In genomic region chr11:24084590-24084989, GRCm38 (mm10) we compare ENCODE assay signal across 16 mouse cellular contexts. TPM values are rescaled to one million over a fixed set of nuclear protein-coding genes. Genes with fewer than 3 reads are reported as not detected.
DNase-seq lines count a peak whose midpoint lies in the region; ATAC-seq and TF ChIP-seq lines count a peak whose summit lies in the region.
"Had no signal": no experiment of that assay in that cellular context is flagged by ENCODE, and none has a peak within 500 bp of the region (broad histone marks: within the 10 kb centered on the region; RNA-seq: fewer than 3 reads in every experiment).

No protein-coding gene starts in this region.

- H3K79me2 ChIP-seq in MEL (ENCODE audit: control insufficient read depth, insufficient read depth, low read length, poor library complexity), result peaks cover 93% of the 10 kb centered on the region

- no peak for TF ChIP-seq EP300 in MEL (IDR thresholded peaks at IDR 0.05; ENCODE audit: low read depth in 1 of 2, low read length in 2 of 2)

- peak overlapping the region; percentile 95 for H3K27ac ChIP-seq in layer of hippocampus, adult 2 months
- H3K27ac ChIP-seq in MEL (ENCODE audit: control insufficient read depth, low read depth, low read length), result peak overlapping the region; percentile 27
- H3K27ac ChIP-seq in forebrain, embryonic 12.5 days, result peak overlapping the region; percentile 73
- peak overlapping the region; percentile 72 for H3K27ac ChIP-seq in midbrain, embryonic 13.5 days

- TF ChIP-seq POLR2A in MEL (IDR thresholded peaks at IDR 0.05; ENCODE audit: control insufficient read depth in 1 of 2, insufficient read depth in 1 of 2, low read depth in 1 of 2, low read length in 2 of 2, poor library complexity in 1 of 2), result 0 out of 4 replicates have a peak, but pooled peaks of 1 of the 2 experiments have one; percentile 22

- no peak for ATAC-seq in forebrain, embryonic 12.5 days (ENCODE audit: low FRiP score)
- no peak for ATAC-seq in midbrain, embryonic 13.5 days

- no peaks in the 10 kb centered on the region for H3K27me3 ChIP-seq in MEL (ENCODE audit: control insufficient read depth in 1 of 2, insufficient read depth in 2 of 2, low read length in 2 of 2)
- no peaks in the 10 kb centered on the region for H3K27me3 ChIP-seq in forebrain, embryonic 12.5 days
- H3K27me3 ChIP-seq in midbrain, embryonic 13.5 days, result no peaks in the 10 kb centered on the region

- peak overlapping the region; percentile 45; the same call in 1 of the 2 replicates for H3K9ac ChIP-seq in MEL (ENCODE audit: control insufficient read depth, low read depth, low read length, poor library complexity, severe bottlenecking)
- H3K9ac ChIP-seq in forebrain, embryonic 12.5 days, result peak overlapping the region; percentile 47; the same call in 1 of the 2 replicates
- peak overlapping the region; percentile 61 for H3K9ac ChIP-seq in midbrain, embryonic 13.5 days (replicated peaks)

- WGBS in forebrain, embryonic 12.5 days, result 42% methylated on average over 4 of the region's 4 CpGs
- WGBS in midbrain, embryonic 13.5 days, result 52% methylated on average over 4 of the region's 4 CpGs

- TF ChIP-seq RAD21 in MEL (IDR thresholded peaks at IDR 0.05; ENCODE audit: low read depth, low read length), result no peak

- no peak for DNase-seq in layer of hippocampus, adult 2 months (ENCODE audit: low spot score in 2 of 2)
- DNase-seq in layer of hippocampus, postnatal 36 days, result no peak
- DNase-seq in MEL (ENCODE audit: low read depth, low spot score), result peak; percentile 38
- no peak for DNase-seq in c-Kit-positive CD71-positive TER-119-positive erythroid progenitor cells, embryonic 14.5 days (ENCODE audit: low spot score)
- no peak for DNase-seq in kidney, postnatal 36 days
- DNase-seq in heart, postnatal 36 days, result no peak
- DNase-seq: cerebellum, postnatal 14 days; kidney, postnatal 4 days had no signal

- no peaks in the 10 kb centered on the region for H3K9me3 ChIP-seq in MEL (replicated peaks; ENCODE audit: insufficient read depth, low read length)
- no peaks in the 10 kb centered on the region for H3K9me3 ChIP-seq in forebrain, embryonic 12.5 days
- H3K9me3 ChIP-seq in midbrain, embryonic 13.5 days, result no peaks in the 10 kb centered on the region

- intact Hi-C loops in heart, postnatal 36 days (cut with DNase I), result loop anchor here (10.0 kb wide), 1 partner anchor 320 kb away; no protein-coding TSS in a partner anchor

- H3K4me2 ChIP-seq in forebrain, embryonic 12.5 days, result peak overlapping the region; percentile 47
- peak overlapping the region; percentile 47 for H3K4me2 ChIP-seq in midbrain, embryonic 13.5 days (replicated peaks)

- peaks cover 9 to 18% of the 10 kb centered on the region in 2 experiments for H3K4me1 ChIP-seq in MEL (ENCODE audit: control insufficient read depth in 1 of 2, insufficient read depth in 2 of 2, low read length in 2 of 2)
- peaks cover 74% of the 10 kb centered on the region for H3K4me1 ChIP-seq in forebrain, embryonic 12.5 days
- H3K4me1 ChIP-seq in midbrain, embryonic 13.5 days (replicated peaks), result peaks cover 78% of the 10 kb centered on the region

- peaks cover 43 to 59% of the 10 kb centered on the region in 2 experiments for H3K36me3 ChIP-seq in MEL (ENCODE audit: control insufficient read depth in 1 of 2, insufficient read depth in 2 of 2, low read length in 2 of 2)
- H3K36me3 ChIP-seq in forebrain, embryonic 12.5 days (replicated peaks), result peaks cover 44% of the 10 kb centered on the region
- H3K36me3 ChIP-seq in midbrain, embryonic 13.5 days, result peaks cover 35% of the 10 kb centered on the region

- H3K4me3 ChIP-seq in layer of hippocampus, adult 2 months, result peak overlapping the region; percentile 79
- peak overlapping the region in 1 of 2 experiments; percentile 10; a peak in 2 of 4 replicates for H3K4me3 ChIP-seq in MEL (ENCODE audit: control insufficient read depth in 1 of 2, insufficient read depth in 1 of 2, low read depth in 2 of 2, low read length in 2 of 2)
- peak overlapping the region; percentile 24 for H3K4me3 ChIP-seq in forebrain, embryonic 12.5 days (replicated peaks)
- peak overlapping the region; percentile 25 for H3K4me3 ChIP-seq in midbrain, embryonic 13.5 days (replicated peaks)
- H3K4me3 ChIP-seq: erythroblast, embryonic 14.5 days had no signal

- TF ChIP-seq CTCF in layer of hippocampus, adult 2 months (conservative IDR thresholded peaks at IDR 0.05), result no peak
- no peak for TF ChIP-seq CTCF in MEL (IDR thresholded peaks at IDR 0.05 in 2 of 3, conservative IDR thresholded peaks at IDR 0.05 in 1 of 3; ENCODE audit: control insufficient read depth in 1 of 3, insufficient read depth in 1 of 3, low read depth in 2 of 3, low read length in 3 of 3, poor library complexity in 1 of 3, severe bottlenecking in 1 of 3)

TF ChIP-seq in MEL, 35 proteins besides CTCF, POLR2A, EP300 and RAD21:
- TF ChIP-seq ZC3H11A (IDR thresholded peaks at IDR 0.05; ENCODE audit: low read depth, low read length) (no peak), MAX (IDR thresholded peaks at IDR 0.05; ENCODE audit: low read length) (no peak), USF2 (IDR thresholded peaks at IDR 0.05; ENCODE audit: borderline replicate concordance in 1 of 2, insufficient read depth in 1 of 2, low read depth in 1 of 2, low read length in 2 of 2) (no peak), ZKSCAN1 (IDR thresholded peaks at IDR 0.05; ENCODE audit: low read depth, low read length) (no peak), MAFK (IDR thresholded peaks at IDR 0.05; ENCODE audit: borderline replicate concordance, low read depth, low read length) (no peak), USF1 (IDR thresholded peaks at IDR 0.05; ENCODE audit: low read depth, low read length) (no peak), MEF2A (IDR thresholded peaks at IDR 0.05; ENCODE audit: extremely low read depth, insufficient replicate concordance, low read depth, low read length, poor library complexity, severe bottlenecking) (no peak), POLR2AphosphoS5 (IDR thresholded peaks at IDR 0.05; ENCODE audit: borderline replicate concordance, low read depth, low read length) (no peak), GABPA (IDR thresholded peaks at IDR 0.05; ENCODE audit: low read depth, low read length) (no peak), ELF1 (IDR thresholded peaks at IDR 0.05; ENCODE audit: low read depth, low read length) (no peak), MAZ (IDR thresholded peaks at IDR 0.05; ENCODE audit: low read depth, low read length) (no peak), TCF12 (IDR thresholded peaks at IDR 0.05; ENCODE audit: low read depth, low read length) (no peak), BHLHE40 (IDR thresholded peaks at IDR 0.05; ENCODE audit: borderline replicate concordance, low read depth, low read length) (no peak), UBTF (IDR thresholded peaks at IDR 0.05; ENCODE audit: borderline replicate concordance, insufficient read depth, low read depth, low read length) (no peak), NELFE (IDR thresholded peaks at IDR 0.05; ENCODE audit: low read depth, low read length) (no peak), KAT2A (conservative IDR thresholded peaks at IDR 0.05; ENCODE audit: low read depth, low read length) (no peak), JUND (IDR thresholded peaks at IDR 0.05; ENCODE audit: low read depth, low read length) (no peak)
TF ChIP-seq in MEL: peak in this region for 0.

RNA-seq across cellular contexts. Expression of gene Bcl11a, which starts 6.7 kb away (rescaled TPM):
- total RNA-seq in layer of hippocampus, adult 2 months (2021), result 100 to 1,000 TPM; 117 to 121 TPM
- 100 to 1,000 TPM; 112 to 113 TPM for total RNA-seq in layer of hippocampus, postnatal 36 days (2021)
- total RNA-seq in MEL (2012; rRNA removed), result 37.0 and 43.8 TPM in 2 replicates
- 100 to 1,000 TPM in 1 of 2 experiments, 10 to 100 TPM in 1; 83.8 to 112 TPM for polyA plus RNA-seq in MEL (2012; ENCODE audit: insufficient read depth in 1 of 2, insufficient read length in 2 of 2, low read depth in 1 of 2, low replicate concordance in 2 of 2, missing spikeins in 1 of 2)
- polyA plus RNA-seq in forebrain, embryonic 12.5 days (2016; fragmentation: Nextera tagmentation; extraction: Ambion mirVana), result 129 and 130 TPM in 2 replicates
- 97.6 and 102 TPM in 2 replicates for polyA plus RNA-seq in midbrain, embryonic 13.5 days (2015; fragmentation: Nextera tagmentation; extraction: Ambion mirVana)
- total RNA-seq in heart, postnatal 36 days (2021), result 1 to 10 TPM; 4.5 to 5.0 TPM
- polyA plus RNA-seq: C2C12 had no signal

RNA-seq across cellular contexts. Expression of gene A830031A19Rik, which starts 9.7 kb away (rescaled TPM):
- total RNA-seq in layer of hippocampus, adult 2 months (2021), result 1 to 10 TPM; 1.3 to 1.7 TPM
- 1 to 10 TPM; 1.4 to 1.6 TPM for total RNA-seq in layer of hippocampus, postnatal 36 days (2021)
- not detected in 2 replicates for total RNA-seq in MEL (2012; rRNA removed)
- polyA plus RNA-seq in MEL (2012; ENCODE audit: insufficient read depth in 1 of 2, insufficient read length in 2 of 2, low read depth in 1 of 2, low replicate concordance in 2 of 2, missing spikeins in 1 of 2), result not detected
- not detected in 2 replicates for polyA plus RNA-seq in forebrain, embryonic 12.5 days (2016; fragmentation: Nextera tagmentation; extraction: Ambion mirVana)
- polyA plus RNA-seq in midbrain, embryonic 13.5 days (2015; fragmentation: Nextera tagmentation; extraction: Ambion mirVana), result not detected in 2 replicates
- total RNA-seq in heart, postnatal 36 days (2021), result not detected
- total RNA-seq: gastrocnemius, adult 8-10 months had no signal
- polyA plus RNA-seq: C2C12; erythroblast, embryonic 14.5 days; heart, embryonic 14.5 days; intestine, embryonic 14.5 days; lung, embryonic 16.5 days had no signal

Comparison
In these comparisons a context has a peak if more than half of its experiments do, and no peak if none do; other contexts are left out.
1. H3K27ac ChIP-seq: peak in every context shown above with its lines; median percentile 95 in layer of hippocampus, adult 2 months; 73 in forebrain, embryonic 12.5 days; 72 in midbrain, embryonic 13.5 days; 27 in MEL.